Mouse (Mus musculus): Measurements from ENCODE around the gene Olfr1419.
A peak's percentile ranks its signal among the peaks of the same experiment; 100 is the strongest.
"Not testable (repeated sequence)": the region's sequence is repeated elsewhere in the genome, so short reads cannot be mapped to it uniquely, and the experiment has no call there.

Olfr1419 gene

DNA sequence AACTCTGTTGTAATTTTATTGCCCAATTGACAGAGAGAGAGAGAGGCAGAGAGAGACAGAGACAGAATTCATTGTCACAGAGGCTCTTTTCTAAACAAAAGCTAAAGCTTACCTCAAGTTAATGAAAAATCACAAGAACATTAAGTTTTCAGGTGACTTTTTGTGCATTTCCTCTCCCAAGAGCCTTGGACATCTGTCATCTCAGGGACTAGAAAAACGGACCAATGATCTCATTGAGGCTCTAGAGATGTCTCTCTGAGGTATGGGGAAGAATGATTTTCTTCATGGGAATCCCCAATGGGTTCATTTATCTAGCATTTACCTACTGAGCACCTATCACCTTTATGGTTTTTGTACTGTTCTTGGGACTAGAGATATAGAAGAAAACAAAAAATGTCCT is at the start of gene Olfr1419:
TSS of gene Olfr1419 (minus strand) at position 101 of the 400 bp plus-strand sequence.
- DNase-seq (ENCODE audit: extremely low read depth, low read depth), result no peak

DNA sequence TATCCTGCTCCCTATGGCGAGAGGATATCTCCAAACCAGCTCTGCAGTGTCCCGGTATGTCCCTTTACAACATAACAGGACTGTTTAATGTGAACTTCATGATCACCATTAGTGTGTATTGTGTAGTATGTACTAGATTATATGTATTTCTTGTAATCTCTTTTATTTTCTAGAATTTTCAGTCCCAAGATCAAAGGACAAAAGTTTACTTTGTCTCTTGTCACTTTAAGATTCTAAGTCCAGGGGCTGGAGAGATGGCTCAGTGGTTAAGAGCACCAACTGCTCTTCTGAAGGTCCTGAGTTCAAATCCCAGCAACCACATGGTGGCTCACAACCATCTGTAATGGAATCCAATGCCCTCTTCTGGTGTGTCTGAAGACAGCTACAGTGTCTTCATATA is 47.6 kb upstream of the Olfr1419 start:
- DNase-seq (ENCODE audit: extremely low read depth, low read depth), result not testable (repeated sequence)

- no peak for DNase-seq (ENCODE audit: extremely low read depth, low read depth)
These were observed 47.2 kb upstream of the Olfr1419 start for GRCm38 (mm10) chr19:11922068-11922467.

DNA sequence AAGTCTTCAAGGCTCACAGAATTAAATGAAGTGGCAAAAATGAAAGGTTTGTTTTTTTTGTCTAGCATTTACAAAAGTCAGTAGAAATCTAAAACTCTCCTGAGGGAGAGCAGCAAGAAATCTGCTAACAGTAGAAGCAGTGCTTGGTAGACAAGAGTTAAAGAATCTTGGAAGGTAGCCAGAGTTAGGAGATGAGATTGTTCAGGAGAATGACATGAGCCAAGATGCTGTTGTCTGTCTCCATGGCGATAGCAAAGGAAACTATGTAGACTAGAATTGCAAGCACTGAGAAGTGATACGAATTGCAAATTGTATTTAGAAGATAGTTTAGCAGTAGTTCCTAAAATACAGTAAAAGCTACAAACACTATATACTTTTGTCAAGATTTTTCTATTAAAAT is 40.9 kb upstream of the Olfr1419 start:
- no peak for DNase-seq (ENCODE audit: extremely low read depth, low read depth)

- no peak for DNase-seq (ENCODE audit: extremely low read depth, low read depth)
These were observed 37.7 kb upstream of the Olfr1419 start for GRCm38 (mm10) chr19:11912533-11913121.

DNA sequence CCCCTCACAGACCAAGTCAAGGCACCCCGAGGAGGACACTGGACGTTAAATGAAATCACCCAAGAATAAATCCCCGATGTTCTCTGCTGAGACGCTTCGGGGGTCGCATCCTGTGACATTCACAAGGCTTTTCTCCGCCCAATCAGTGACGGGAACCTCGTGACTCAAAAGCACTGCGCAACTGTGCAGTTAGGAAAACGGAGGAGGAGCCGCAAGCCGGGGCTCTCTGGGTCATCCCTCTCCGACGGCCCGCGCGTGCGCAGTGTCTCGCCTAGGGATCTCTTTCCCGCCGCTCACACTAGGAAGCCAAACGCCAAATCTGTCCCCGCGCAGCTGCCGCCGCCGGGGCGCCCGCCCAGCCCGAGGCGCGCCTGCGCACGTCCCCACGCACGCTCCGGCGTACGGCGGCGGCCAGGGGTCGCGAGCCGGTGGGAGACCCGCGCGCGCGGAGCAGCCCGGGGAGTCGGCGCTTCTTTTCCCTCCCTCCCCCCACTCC is 37.2 kb upstream of the Olfr1419 start, which contains the start of gene Patl1:
TSS of gene Patl1 (plus strand) at position 363 of the 496 bp plus-strand sequence.
- peak; percentile 92 for DNase-seq (ENCODE audit: extremely low read depth, low read depth)

- no peak for DNase-seq (ENCODE audit: extremely low read depth, low read depth)
These were observed 36.7 kb upstream of the Olfr1419 start for GRCm38 (mm10) chr19:11911603-11912002.

DNA sequence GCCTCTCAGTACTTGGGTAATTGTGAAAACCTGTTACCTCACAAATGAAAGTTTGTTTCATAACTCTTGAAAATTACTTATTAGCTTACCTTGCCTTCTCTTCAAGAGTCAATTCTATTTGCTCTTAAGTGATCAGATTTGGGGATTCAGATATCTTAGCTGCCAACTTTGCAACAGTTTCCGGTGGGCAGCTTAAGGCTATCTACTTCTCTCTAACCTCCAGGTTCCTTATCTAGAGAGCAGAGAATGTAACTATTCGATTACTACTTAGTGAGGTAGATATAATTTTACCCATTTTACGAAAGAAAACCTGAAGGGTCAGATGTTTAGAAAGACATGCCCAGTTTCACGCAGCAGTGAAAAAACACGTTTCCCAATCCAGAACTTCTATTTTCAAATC is 36.1 kb upstream of the Olfr1419 start:
- DNase-seq (ENCODE audit: extremely low read depth, low read depth), result no peak

DNA sequence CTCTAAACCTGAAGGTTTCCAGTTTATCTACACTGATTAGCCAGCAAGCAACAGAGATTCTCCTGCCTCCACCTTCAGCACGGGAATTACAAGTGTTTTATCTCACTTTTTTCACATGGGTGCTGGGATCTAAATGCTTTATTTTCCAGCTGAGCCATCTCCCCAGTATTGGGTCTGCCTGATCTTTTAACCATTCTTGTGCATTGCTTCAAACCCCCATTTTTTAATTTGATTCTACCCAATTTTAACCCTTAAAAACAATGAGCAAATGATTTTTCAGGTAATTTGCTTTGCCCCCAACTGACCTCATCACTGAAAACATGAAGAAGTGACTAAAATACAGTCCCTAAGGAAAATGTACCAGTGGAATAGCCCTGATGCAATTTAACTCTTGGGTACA is 11.4 kb upstream of the Olfr1419 start, which contains the start of gene Olfr1420:
TSS of gene Olfr1420 (plus strand) at position 301 of the 400 bp plus-strand sequence.
- DNase-seq (ENCODE audit: extremely low read depth, low read depth), result no peak

- not testable (repeated sequence) for DNase-seq (ENCODE audit: extremely low read depth, low read depth)
These were observed 3.5 kb upstream of the Olfr1419 start for GRCm38 (mm10) chr19:11878404-11878803.

DNA sequence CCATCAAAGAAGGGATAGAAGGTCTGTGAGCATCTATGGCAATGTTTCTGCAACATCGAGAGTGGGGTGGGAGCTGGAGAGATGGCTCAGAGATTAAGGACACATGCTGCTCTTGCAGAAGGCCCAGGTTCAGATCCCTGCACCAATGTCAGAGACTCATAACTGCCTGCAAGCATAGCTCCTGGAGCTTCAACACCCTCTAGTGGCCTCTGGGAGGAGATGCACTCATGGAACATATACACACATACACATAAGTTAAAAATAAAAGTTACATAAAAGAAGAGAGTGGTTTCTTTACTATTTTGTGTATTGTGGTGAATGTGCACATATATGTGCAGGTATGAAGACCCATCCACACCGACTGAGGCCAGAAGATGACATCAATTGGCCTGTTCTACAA is 7.1 kb downstream of the Olfr1419 start:
- DNase-seq (ENCODE audit: extremely low read depth, low read depth), result no peak

GRCm38 (mm10) chr19:11860966-11861365 is 13.9 kb downstream of the Olfr1419 start, which contains the start of gene Olfr1418:
Gene Olfr1418 (minus strand): TSS chr19:11861066.
- DNase-seq (ENCODE audit: extremely low read depth, low read depth), result no peak

GRCm38 (mm10) chr19:11856506-11856905 is 18.4 kb downstream of the Olfr1419 start:
- DNase-seq (ENCODE audit: extremely low read depth, low read depth), result no peak

GRCm38 (mm10) chr19:11854821-11855220 is 20.1 kb downstream of the Olfr1419 start:
- no peak for DNase-seq (ENCODE audit: extremely low read depth, low read depth)

- peak; percentile 49 for DNase-seq (ENCODE audit: extremely low read depth, low read depth)
These were observed 22.3 kb downstream of the Olfr1419 start for GRCm38 (mm10) chr19:11852652-11853051.

- DNase-seq (ENCODE audit: extremely low read depth, low read depth), result no peak
These were observed 28.6 kb downstream of the Olfr1419 start for GRCm38 (mm10) chr19:11846333-11846732.

DNA sequence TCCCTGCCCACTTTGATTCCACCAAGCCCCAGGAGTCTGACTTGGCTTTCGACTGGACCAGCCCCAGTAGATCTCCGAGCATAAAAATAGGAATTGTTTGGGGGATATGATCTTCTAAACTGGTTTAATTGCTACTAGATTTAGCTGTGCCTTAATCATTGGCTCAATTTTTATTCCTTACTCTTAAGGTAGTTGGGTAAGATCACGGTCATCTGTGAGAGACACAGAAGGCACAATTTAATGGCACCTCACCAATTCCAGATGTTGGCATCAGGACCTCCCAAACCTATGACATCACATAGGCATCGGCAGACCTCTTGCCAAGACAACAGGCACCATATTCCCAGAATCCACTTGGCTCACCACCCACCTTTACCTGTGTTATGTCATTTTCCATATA is 35.8 kb downstream of the Olfr1419 start, which contains the start of gene Olfr1417:
TSS of gene Olfr1417 (minus strand) at position 101 of the 400 bp plus-strand sequence.
- no peak for DNase-seq (ENCODE audit: extremely low read depth, low read depth)

- no peak for DNase-seq (ENCODE audit: extremely low read depth, low read depth)
These were observed 51.4 kb downstream of the Olfr1419 start for GRCm38 (mm10) chr19:11823346-11824065.

DNA sequence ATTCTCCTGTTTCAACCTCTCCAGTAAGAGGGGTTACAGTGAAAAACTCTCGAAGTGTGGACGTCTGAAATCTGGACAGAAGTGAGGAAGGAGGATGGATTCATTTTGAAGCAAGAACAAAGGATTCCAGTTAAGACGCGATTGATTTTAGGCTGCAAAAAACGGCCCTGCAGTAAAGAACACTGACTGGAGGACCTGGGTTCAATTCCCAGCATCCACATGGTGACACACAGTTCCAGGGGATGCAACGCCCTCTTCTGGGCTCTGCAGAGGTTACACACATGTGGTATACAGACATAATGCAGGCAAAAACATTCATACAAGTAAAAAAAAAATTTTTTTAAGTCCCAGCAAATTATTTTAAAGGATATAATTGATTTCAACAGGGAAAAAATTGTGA is 54.7 kb downstream of the Olfr1419 start:
- no peak for DNase-seq (ENCODE audit: extremely low read depth, low read depth)

GRCm38 (mm10) chr19:11819800-11820199 is 55.1 kb downstream of the Olfr1419 start:
- DNase-seq (ENCODE audit: extremely low read depth, low read depth), result no peak

- DNase-seq (ENCODE audit: extremely low read depth, low read depth), result no peak
These were observed 55.7 kb downstream of the Olfr1419 start, which contains the start of gene Stx3 for GRCm38 (mm10) chr19:11819143-11819700. Gene Stx3 (minus strand): TSS chr19:11819403.

Data from MEL-GATA-1-ER (cell line).